Mouse (Mus musculus) forebrain, postnatal 0 days (tissue): Measurements from ENCODE around the gene Dmbx1. TPM values are rescaled to one million over a fixed set of nuclear protein-coding genes. Genes with fewer than 3 reads are reported as not detected.
A peak's percentile ranks its signal among the peaks of the same experiment; 100 is the strongest.

Experiments
- ATAC-seq: fragments of 200-750 bp; cut with Nextera tagmentation; 2 replicates; pipeline ENCODE4 v1.8.0; 2017; ENCODE audit warnings: mild to moderate bottlenecking, moderate library complexity
- DNase-seq: peaks from one replicate; pipeline ENCODE4 v3.0.0-alpha.2; 2015
- H3K27ac ChIP-seq: fragments of 300-500 bp; sonication (generic); 2 replicates; pipeline ENCODE4 v1.5.1; 2014; ENCODE audit warnings: low read depth, mild to moderate bottlenecking, antibody characterized with exemption, low read length, moderate library complexity, mixed read lengths
- H3K27me3 ChIP-seq: fragments of 300-500 bp; sonication (generic); 2 replicates; pipeline ENCODE4 v1.6.1; 2014; ENCODE audit warnings: mild to moderate bottlenecking, low read length, mixed read lengths; ENCODE audit not compliant: insufficient read depth
- H3K36me3 ChIP-seq: fragments of 300-500 bp; sonication (generic); 2 replicates; pipeline ENCODE4 v1.6.1; 2014; ENCODE audit warnings: mild to moderate bottlenecking, moderate library complexity; ENCODE audit not compliant: insufficient read depth
- H3K4me1 ChIP-seq: fragments of 300-500 bp; sonication (generic); 2 replicates; pipeline ENCODE4 v1.6.1; 2014; ENCODE audit warnings: antibody characterized with exemption; ENCODE audit not compliant: insufficient read depth
- H3K4me2 ChIP-seq: fragments of 300-500 bp; sonication (generic); 2 replicates; pipeline ENCODE4 v1.6.1; 2014; ENCODE audit warnings: low read depth, mild to moderate bottlenecking, moderate library complexity
- H3K4me3 ChIP-seq: fragments of 300-500 bp; sonication (generic); 2 replicates; pipeline ENCODE4 v1.5.1; 2014; ENCODE audit warnings: low read depth, low read length, mixed read lengths
- H3K9ac ChIP-seq: fragments of 300-500 bp; sonication (generic); 2 replicates; pipeline ENCODE4 v1.6.1; 2014; ENCODE audit warnings: mild to moderate bottlenecking
- H3K9me3 ChIP-seq: fragments of 300-500 bp; sonication (generic); 2 replicates; pipeline ENCODE4 v1.6.1; 2016; ENCODE audit warnings: low read length
- CTCF ChIP-seq: sonication (generic); IDR thresholded peaks from 2 replicates; pipeline ENCODE4 v1.5.1; 2016; ENCODE audit warnings: antibody characterized with exemption, control low read depth, low read depth
- whole genome bisulfite sequencing: fragments of 180-500 bp; shearing (Covaris S2); extraction: QIAGEN DNeasy Blood & Tissue Kit; methylation state at CpG from one replicate; pipeline ENCODE4 v1.1.7; 2014; 5-methylcytosine and 5-hydroxymethylcytosine counted together
- polyA plus RNA-seq: library from polyadenylated mRNA; unstranded; fragments of >200 nt; fragmentation: Nextera tagmentation; extraction: Ambion mirVana; gene quantifications from 2 replicates; pipeline ENCODE4 v1.2.1, GENCODE M21; 2015
- total RNA-seq: library from RNA; depleted of rRNA; stranded (reverse); fragments of >200 nt; gene quantifications from 2 replicates; pipeline ENCODE4 v1.2.3, GENCODE M21; 2014

Gene Dmbx1
- total and polyA plus RNA-seq, 2 experiments from 2014 or later: 0.23 TPM; not detected in 1

- TF ChIP-seq CTCF: no peak
- Histone ChIP-seq H3K36me3 (no peaks in the 10 kb centered on the region), H3K4me3 (no peak overlapping the region), H3K9ac (no peak overlapping the region), H3K27me3 (peaks cover 81% of the 10 kb centered on the region), H3K4me2 (no peak overlapping the region), H3K9me3 (no peaks in the 10 kb centered on the region), H3K4me1 (no peaks in the 10 kb centered on the region), H3K27ac (no peak overlapping the region)
- DNase-seq (no peak), ATAC-seq (no peak)
- WGBS: 7% methylated on average over 3 of the region's 3 CpGs
Measured at GRCm38 (mm10) chr4:115940681-115941080, 955 bp upstream of the Dmbx1 start.

- Histone ChIP-seq H3K4me1 (no peaks in the 10 kb centered on the region), H3K9ac (no peak overlapping the region), H3K4me3 (no peak overlapping the region), H3K27ac (no peak overlapping the region), H3K36me3 (no peaks in the 10 kb centered on the region), H3K27me3 (peaks cover 80% of the 10 kb centered on the region), H3K9me3 (no peaks in the 10 kb centered on the region), H3K4me2 (no peak overlapping the region)
- WGBS: 2% methylated on average over 37 of the region's 37 CpGs
- TF ChIP-seq CTCF: no peak
- ATAC-seq (no peak), DNase-seq (peak; percentile 86)
Measured at GRCm38 (mm10) chr4:115938276-115939160, 1.2 kb downstream of the Dmbx1 start.

- TF ChIP-seq CTCF: no peak
- H3K9ac ChIP-seq: no peak overlapping the region
- no peak for ATAC-seq
- DNase-seq: no peak
- 5% methylated on average over 19 of the region's 19 CpGs for WGBS
- no peak overlapping the region for H3K4me2 ChIP-seq
- H3K27ac ChIP-seq: no peak overlapping the region
- H3K36me3 ChIP-seq: no peaks in the 10 kb centered on the region
- no peak overlapping the region for H3K4me3 ChIP-seq
- H3K27me3 ChIP-seq: peaks cover 80% of the 10 kb centered on the region
- H3K9me3 ChIP-seq: no peaks in the 10 kb centered on the region
- H3K4me1 ChIP-seq: no peaks in the 10 kb centered on the region
Measured at GRCm38 (mm10) chr4:115937061-115937976, 2.4 kb downstream of the Dmbx1 start.

GRCm38 (mm10) chr4:115936646-115937045, 3.1 kb downstream of the Dmbx1 start:
- ATAC-seq: no peak
- Histone ChIP-seq H3K27ac (no peak overlapping the region), H3K27me3 (peaks cover 74% of the 10 kb centered on the region), H3K4me3 (no peak overlapping the region), H3K9me3 (no peaks in the 10 kb centered on the region), H3K4me1 (no peaks in the 10 kb centered on the region), H3K36me3 (no peaks in the 10 kb centered on the region), H3K4me2 (no peak overlapping the region), H3K9ac (no peak overlapping the region)
- no peak for TF ChIP-seq CTCF
- no peak for DNase-seq
- 1% methylated on average over 20 of the region's 20 CpGs for WGBS

- no peaks in the 10 kb centered on the region for H3K4me1 ChIP-seq
- H3K4me2 ChIP-seq: no peak overlapping the region
- peaks cover 71% of the 10 kb centered on the region for H3K27me3 ChIP-seq
- no peaks in the 10 kb centered on the region for H3K9me3 ChIP-seq
- under 1% methylated on average over 36 of the region's 36 CpGs for WGBS
- H3K9ac ChIP-seq: no peak overlapping the region
- H3K27ac ChIP-seq: no peak overlapping the region
- ATAC-seq (no peak), DNase-seq (no peak)
- no peaks in the 10 kb centered on the region for H3K36me3 ChIP-seq
- H3K4me3 ChIP-seq: no peak overlapping the region
- TF ChIP-seq CTCF: no peak
Measured at GRCm38 (mm10) chr4:115935835-115936581, 3.7 kb downstream of the Dmbx1 start.

GRCm38 (mm10) chr4:115931556-115932088, 8.1 kb downstream of the Dmbx1 start:
- ATAC-seq: no peak
- Histone ChIP-seq H3K36me3 (no peaks in the 10 kb centered on the region), H3K4me3 (no peak overlapping the region), H3K27ac (no peak overlapping the region), H3K27me3 (peaks cover 53% of the 10 kb centered on the region), H3K4me1 (no peaks in the 10 kb centered on the region), H3K9me3 (no peaks in the 10 kb centered on the region), H3K4me2 (no peak overlapping the region), H3K9ac (no peak overlapping the region)
- WGBS: 48% methylated on average over 13 of the region's 13 CpGs
- no peak for DNase-seq
- no peak for TF ChIP-seq CTCF
